Mouse (Mus musculus): ENCODE results near the gene Lpo.

DNA sequence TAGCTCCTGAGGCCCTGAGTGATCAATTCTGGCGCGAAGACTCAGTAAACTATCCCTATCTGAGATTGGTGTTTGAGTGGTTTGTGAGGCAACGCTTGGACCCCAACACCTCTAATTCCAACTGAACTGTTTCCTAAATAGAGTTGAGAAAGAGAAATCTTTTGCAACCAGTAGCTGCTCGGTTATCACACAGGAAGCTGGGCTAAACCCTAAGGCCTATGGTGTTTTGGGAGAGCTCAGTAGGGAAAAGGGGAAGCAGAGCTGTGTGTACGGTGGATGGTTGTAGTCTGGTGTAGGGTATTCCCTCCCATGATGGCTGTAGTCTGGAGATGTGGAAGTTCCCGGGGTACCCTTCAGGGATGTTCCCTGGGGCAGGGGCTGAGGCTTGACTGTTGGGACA lies 38.0 kb downstream of the Lpo start:
- TF ChIP-seq CTCF (IDR thresholded peaks at IDR 0.05; ENCODE audit: extremely low read depth, insufficient read length, insufficient replicate concordance, low read depth, low read length) = no peak
- TF ChIP-seq POLR2A (IDR thresholded peaks at IDR 0.05; ENCODE audit: low read depth, low read length) = no peak

Measured in small intestine, adult 2 months (tissue).